Mouse (Mus musculus): ENCODE results near the gene Zfp472. TPM values are rescaled to one million over a fixed set of nuclear protein-coding genes. Genes with fewer than 3 reads are reported as not detected.

The Zfp472 gene
- 13.3 and 18.4 TPM in 2 replicates for total RNA-seq (2023)

GRCm38 (mm10) chr17:32965623-32966290 lies at the start of gene Zfp472:
Zfp472 (plus strand) TSS chr17:32965814.

GRCm38 (mm10) chr17:32917131-32917530 lies 48.5 kb upstream of the Zfp472 start, which contains the start of gene Cyp4f14:
Cyp4f14 (minus strand) TSS chr17:32917342.

GRCm38 (mm10) chr17:32947215-32947914 lies 18.2 kb upstream of the Zfp472 start, which contains the start of gene Cyp4f13:
Cyp4f13 (minus strand) TSS chr17:32947402.

GRCm38 (mm10) chr17:32992699-32993474 lies 27.3 kb downstream of the Zfp472 start, which contains the start of gene Zfp952:
Zfp952 (plus strand) TSS chr17:32993129.

Other genes starting within 250 kb of the Zfp472 start
- 74.6 and 114 TPM in 2 replicates for gene Zfp871, start 177.5 kb upstream of the Zfp472 start, total RNA-seq (2023)
- not detected in 2 replicates for gene Zfp811, start 155.9 kb upstream of the Zfp472 start, total RNA-seq (2023)
- 0.79 and 1.3 TPM in 2 replicates for gene Zfp799, start 135.6 kb upstream of the Zfp472 start, total RNA-seq (2023)
- gene Zfp870, start 74.2 kb upstream of the Zfp472 start, total RNA-seq (2023) = 0.34 and 0.73 TPM in 2 replicates
- not detected in 2 replicates for gene Cyp4f14, start 48.5 kb upstream of the Zfp472 start, total RNA-seq (2023)
- 63.2 and 86.6 TPM in 2 replicates for gene Cyp4f13, start 18.4 kb upstream of the Zfp472 start, total RNA-seq (2023)
- 3.8 and 4.6 TPM in 2 replicates for gene Zfp952, start 27.3 kb downstream of the Zfp472 start, total RNA-seq (2023)
- gene Zfp763, start 67.6 kb downstream of the Zfp472 start, total RNA-seq (2023) = 0.60 and 0.82 TPM in 2 replicates
- not detected in 2 replicates for gene 4921501E09Rik, start 102.2 kb downstream of the Zfp472 start, total RNA-seq (2023)
- gene Zfp563, start 123.5 kb downstream of the Zfp472 start, total RNA-seq (2023) = 0.23 and 0.85 TPM in 2 replicates
- gene Morc2b, start 173.9 kb downstream of the Zfp472 start, total RNA-seq (2023) = not detected in 2 replicates
- gene Olfr55, start 202.6 kb downstream of the Zfp472 start, total RNA-seq (2023) = not detected in 2 replicates
- not detected in 2 replicates for gene Olfr239, start 225.5 kb downstream of the Zfp472 start, total RNA-seq (2023)